Mouse (Mus musculus) embryo, embryonic 11.5 days (tissue): ENCODE data around the gene Lrrc36.
A peak's percentile ranks its signal among the peaks of the same experiment; 100 is the strongest.

ENCODE experiments used
- DNase-seq: peaks from one replicate; pipeline ENCODE4 v3.0.0-alpha.2; 2012; ENCODE audit warnings: low read depth, low spot score

Gene Lrrc36

DNA sequence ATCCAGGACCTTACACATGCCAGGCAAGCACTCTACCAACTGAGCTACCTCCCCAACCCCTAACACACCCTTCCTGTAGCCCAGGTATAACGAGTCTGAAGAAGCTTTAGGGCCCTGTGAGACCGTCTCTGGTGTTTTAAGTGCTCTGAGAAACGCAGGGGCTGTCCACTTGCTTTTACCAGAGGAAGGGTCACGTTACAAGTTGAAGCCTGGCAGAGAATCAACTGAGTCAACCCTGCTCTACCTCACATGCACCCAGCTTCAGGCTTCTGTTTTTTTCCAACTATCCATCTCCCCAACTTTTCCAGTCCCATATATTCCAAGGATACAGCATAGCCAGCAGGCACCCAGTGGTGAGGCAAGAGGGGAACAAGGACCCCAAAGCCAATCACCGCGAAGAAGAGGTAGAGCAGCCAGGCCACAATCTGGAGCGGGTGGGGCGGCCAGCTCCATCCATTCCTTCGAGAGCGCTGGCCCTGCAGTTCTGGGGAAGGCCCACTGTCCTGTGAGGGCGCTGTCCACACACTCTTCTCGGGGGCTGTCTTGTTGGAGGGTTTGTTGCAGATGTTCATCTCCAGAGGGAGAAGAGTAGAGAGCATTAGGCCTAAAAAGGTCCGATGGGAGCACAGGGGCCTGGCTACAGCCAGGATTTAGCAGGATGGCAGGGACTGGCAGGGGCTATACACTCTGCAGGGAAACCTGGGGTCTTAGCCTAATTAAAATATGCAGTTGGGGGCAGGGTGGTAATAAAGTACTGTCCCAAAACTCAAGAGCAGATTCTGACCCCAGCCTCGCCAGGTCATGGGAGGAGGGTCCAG, 70.0 kb downstream of the Lrrc36 start:
- no peak for DNase-seq

DNA sequence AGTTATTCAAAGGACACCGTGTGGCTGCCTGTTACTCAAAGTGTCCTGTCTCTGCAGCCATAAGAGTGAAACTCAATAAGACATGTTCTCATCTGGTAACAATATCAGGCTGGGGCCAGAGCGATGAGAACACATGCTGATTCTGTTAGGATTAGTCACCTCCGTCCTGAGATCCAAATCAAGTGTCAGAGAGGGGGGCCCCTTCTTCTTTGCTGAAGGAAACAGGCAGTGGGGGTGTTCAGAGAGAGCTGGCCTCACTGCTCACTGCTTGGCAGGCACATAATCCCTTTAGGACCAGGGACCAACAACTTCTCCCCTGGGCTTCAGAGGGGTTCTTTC, 70.6 kb downstream of the Lrrc36 start:
- DNase-seq = no peak

DNA sequence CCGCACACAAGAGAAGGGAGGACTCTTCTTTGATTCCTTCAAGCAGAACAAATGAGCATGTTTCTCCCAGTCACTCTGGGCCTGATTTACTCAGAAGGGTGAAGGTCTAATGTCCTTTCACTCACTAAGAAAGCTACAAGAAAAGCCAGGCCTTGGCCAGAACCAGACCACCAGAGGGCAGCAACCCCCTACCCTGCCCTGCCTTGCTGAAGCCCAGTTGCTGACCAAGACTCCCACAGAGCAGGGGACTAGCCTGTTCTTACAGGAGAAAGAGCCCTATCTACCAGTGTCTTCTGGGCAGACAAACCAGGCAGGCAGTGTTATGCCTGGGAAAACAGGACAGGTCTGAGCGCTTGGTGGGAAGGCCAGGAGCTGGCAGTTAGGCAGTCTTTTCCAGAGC, 71.0 kb downstream of the Lrrc36 start:
- DNase-seq = peak; percentile 61

DNA sequence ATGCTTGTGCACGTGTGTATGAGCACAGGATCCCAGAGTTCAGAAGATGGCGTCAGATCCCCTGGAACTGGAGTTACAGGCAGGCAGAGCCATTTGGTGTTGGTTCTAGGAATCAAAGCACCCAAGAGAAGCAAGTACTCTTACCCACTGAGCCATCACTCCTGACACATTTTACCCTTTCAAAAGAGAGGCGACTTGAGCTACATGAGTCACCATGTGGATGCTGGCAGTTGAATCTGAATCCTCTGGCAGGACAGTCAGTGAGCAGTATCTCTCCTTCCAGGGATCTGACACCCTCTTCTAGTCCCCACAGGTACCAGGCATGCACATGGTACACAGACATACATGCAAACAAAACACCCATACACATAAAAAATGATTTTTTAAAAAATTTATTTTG, 74.7 kb downstream of the Lrrc36 start:
- DNase-seq = no peak

DNA sequence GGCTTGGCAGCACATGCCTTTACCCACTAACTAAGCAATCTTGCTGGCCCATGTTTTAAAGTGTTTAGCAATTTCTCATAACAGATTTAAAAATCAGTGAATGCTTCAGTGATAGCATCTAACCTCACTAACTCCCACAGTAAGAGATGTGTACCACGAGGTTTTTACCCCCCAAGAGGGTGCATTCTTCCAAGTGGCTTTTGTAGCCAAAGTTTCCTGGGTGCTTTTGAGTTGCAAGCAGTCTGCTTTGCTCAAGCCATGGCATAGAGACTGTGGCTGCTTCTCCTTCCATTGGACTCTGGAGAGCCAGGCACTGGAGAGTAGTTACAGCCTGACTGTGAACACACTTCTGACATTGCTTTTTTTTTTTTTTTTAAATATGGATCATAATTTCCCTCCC, 75.9 kb downstream of the Lrrc36 start:
- DNase-seq = no peak

DNA sequence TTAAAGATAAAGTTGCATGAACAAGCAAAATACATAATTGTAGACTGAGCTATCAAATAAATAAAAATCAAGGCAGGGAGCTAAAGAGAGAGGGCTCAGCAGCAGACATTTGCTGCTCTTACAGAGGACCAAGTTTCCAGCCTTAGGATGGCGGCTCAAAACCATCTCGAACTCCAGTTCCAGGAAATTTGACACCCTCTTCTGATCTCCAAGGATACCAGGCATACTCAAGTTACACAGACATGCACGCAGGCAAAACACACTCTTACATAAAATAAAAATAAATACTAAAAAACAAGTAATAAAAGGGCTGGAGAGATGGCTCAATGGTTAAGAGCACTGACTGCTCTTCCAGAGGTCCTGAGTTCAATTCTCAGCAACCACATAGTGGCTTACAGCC, 80.1 kb downstream of the Lrrc36 start:
- DNase-seq = no peak

DNA sequence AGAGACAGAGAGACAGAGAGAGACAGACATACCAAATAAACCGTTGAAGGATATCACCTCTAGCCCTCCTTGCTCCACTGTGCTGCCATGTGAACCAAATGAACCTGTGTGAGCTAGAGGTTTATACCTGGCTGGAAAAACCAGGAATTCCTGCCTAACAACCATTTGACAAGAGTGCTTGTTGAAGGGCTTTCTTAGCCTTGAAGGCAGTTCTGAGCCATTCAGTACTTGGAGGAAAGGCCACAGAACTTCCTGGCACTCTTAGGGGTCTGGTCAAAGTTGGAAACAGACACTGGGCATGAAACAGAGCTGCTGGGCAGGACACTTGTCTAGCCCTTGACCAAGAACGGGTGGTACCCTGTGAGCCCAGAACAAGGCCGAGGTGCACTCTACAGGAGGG, 81.2 kb downstream of the Lrrc36 start:
- DNase-seq = no peak

DNA sequence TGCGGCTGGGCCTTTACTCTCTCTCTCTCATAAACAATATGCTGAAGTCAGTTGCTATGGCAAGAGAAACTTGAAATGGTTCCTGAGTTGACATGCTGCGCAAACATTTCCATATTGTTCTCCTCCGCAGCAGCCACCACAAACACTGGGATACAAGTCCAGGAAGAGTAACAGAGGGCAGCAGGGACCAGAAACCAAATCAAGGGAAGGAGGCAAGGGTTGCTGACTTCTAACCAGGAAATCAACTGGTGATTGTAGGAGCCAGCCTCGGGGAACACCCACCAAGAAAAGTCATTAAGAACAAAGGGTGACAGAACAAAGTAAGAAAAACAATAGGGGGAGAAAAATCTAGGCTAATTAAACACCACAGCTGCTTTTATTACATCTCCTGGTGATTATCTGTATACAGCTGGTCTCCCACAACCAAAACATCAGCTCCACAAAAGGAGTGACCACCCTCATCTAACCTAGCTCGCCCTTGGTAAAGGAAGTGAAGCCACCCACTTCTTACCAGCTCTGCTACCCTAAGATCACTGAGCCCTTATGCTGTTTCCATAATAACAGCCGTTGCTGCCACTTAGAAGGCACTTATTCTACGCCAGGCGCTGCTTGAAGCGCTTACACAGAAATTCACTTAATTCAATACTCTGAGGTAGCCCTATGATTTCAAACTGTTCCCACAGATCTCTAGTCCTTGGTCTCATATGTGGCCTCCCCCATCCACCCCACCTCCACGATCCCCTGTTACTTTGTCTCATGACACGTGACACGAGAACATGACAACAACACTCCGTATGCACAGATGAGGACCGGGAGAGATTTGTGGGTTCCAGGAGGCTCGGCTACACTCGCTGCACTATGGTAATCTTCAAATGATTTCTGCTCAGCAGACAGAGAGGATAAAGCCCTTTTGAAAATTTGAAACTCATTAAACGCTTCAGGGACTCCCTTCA, 82.3 kb downstream of the Lrrc36 start:
- DNase-seq = no peak

DNA sequence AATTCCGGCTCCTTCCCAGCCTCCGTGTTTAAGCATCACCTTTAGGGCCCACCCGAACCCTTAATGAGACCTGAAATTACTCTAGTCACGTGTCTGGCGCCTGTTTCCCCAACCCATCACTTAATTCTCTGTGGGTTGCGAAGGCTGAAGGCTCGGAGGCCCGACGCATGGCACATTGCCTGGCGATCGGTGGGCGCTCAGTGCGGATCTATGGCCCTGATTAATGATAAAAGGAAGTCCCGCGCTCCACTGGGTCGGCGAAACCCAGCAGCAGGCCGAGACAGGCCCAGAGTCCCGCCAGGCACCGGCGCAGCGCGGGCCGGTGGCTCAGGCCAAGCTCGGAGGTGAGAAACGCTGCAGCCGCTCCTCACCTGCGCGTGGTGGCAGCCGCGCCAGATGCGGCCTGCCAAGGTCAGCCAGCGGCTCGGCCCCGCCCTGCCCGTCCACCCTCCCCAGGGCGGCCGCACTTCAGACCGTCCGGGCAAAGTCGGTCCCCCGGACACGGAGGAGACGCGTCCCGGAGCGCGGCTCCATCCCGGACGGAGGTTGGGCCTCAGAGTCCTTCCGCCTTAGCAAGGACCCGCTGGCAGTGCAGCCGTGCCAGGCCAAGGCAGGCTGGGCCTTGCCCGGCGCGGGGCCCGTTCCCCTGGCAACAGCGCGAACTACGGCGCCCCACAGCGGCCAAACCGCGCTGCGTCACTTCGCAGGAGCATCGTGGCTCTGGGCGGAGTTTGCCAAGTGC, 83.2 kb downstream of the Lrrc36 start, which contains the start of gene Zdhhc1:
TSS of gene Zdhhc1 (minus strand) at position 464 of the 742 bp plus-strand sequence.
- no peak for DNase-seq

DNA sequence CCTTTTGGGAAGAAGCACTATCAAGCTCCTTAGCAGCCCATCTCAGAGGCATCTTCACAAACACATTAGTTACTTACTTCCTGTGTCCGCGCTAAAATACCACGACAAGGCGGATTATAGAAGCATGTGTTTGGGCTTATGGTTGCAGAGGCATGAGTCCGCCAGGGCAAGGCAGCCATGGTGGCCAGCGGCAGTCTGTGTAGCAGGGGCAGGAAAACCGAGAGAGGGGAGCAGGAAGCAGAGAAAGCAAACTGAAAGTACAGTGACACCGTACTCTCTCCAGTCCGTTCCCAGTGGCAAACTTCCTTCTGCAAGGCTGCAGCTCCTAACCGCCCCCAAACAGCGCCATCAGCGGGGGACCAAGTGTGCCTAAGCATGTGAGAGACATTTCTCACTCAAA, 86.4 kb downstream of the Lrrc36 start:
- no peak for DNase-seq

DNA sequence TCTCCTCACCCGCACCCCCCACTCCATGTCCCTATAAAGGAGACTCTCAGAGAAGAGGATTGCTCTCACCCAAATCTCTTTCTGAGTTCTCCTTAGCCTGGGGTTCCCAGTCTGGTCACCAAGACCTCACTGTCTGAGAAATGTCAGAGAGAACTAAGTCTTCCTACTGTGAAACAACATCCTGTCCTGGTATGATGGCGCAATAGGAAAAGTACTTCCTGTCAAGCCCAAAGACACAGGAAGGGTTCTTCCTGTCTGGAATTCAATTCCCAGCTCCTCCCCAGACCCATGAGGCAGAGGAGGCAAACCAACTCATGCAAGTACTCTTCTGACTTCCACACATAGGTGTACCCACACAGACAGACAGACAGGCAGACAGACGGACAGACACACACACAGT, 91.2 kb downstream of the Lrrc36 start:
- no peak for DNase-seq

DNA sequence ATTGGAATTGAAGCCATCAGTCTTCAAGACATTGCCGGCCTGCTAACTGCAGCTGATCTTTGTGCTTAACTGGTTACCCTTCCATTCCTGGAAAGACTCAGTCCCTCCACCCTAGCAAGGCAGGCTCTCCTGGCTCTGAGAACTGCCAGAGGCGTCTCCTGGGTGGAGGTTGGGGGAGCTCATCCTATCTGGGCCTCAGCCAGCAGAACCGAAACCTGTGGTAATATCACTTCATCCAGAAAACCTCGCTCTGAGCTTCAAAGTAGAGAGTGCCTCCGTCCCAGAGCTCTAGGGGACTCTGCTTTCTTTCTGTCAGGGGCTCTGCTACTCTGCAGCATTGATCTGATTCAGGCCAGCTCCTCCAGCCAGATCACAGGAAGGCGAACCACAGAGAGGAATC, 93.6 kb downstream of the Lrrc36 start:
- DNase-seq = no peak

DNA sequence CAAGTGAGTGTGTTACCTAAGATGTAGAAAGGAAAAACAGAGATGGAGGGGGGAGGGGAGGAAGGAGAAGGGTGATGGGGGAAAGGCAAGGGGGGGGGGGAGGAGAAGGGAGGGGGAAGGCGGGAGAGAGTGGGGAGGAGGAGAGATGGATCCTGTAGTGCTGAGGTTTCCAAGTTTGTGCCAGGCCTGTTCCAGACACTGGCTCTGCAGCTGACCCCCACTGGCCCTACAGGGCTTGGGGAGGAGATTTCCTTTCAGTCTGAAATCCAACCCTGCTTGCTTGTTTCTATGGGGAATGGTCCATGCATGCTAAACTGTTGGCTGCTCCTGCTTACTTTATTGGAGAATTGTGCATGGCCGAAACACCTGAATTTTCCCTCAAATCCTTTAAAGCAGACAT, 95.4 kb downstream of the Lrrc36 start:
- no peak for DNase-seq

DNA sequence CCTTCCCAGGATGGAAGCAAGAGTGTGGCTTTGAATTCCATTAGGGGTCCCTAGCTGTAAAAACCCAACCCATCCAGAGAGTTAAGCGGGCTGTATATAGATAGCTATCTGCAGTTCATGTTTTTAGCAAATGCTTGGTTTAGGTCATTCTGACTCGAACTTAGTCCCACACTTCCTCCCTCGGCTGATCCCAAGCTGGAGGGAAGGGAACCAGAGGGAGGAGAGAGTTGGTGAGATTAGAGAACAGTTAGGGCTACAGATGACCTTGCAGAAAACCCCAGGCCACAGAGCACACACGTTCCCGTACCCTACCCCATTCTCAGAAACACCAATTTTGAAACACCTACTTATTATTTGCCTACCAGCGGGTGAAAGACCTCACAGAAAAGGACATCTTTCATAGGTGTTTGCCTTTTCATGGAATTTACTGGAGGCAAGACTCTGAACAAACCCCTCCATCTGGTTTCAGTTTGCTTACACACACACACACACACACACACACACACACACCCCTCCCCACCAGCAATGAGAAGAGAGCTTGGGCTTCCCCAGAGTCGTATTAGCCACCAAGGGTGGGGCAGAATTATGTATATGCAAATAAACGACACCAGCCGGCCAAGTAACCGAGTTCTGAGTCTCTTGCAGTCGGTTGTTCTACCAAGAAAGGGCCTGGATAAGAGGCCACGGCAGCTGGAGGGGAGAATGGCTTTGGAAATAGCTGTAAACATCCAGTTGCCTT, 96.8 kb downstream of the Lrrc36 start:
- no peak for DNase-seq
